In genomic region chr17:49428751-49429415, GRCm38 (mm10) we compare ENCODE assay signal across 7 mouse cellular contexts. TPM values are rescaled to one million over a fixed set of nuclear protein-coding genes. Genes with fewer than 3 reads are reported as not detected.
DNase-seq lines count a peak whose midpoint lies in the region; ATAC-seq and TF ChIP-seq lines count a peak whose summit lies in the region.

No protein-coding gene starts in this region.

- peaks cover 39% of the 10 kb centered on the region for H3K36me3 ChIP-seq in G1E (replicated peaks)
- H3K36me3 ChIP-seq in hindbrain, embryonic 10.5 days = peaks cover 8% of the 10 kb centered on the region
- peaks cover 4% of the 10 kb centered on the region; the same call in 1 of the 2 replicates for H3K36me3 ChIP-seq in liver, embryonic 11.5 days (ENCODE audit: control insufficient read depth, insufficient read depth, low read length)

- TF ChIP-seq CTCF in G1E (IDR thresholded peaks at IDR 0.05; ENCODE audit: low read depth, low read length) = no peak
- TF ChIP-seq CTCF in embryonic fibroblast, embryonic 13.5 days (IDR thresholded peaks at IDR 0.05; ENCODE audit: borderline replicate concordance, insufficient read depth, low read length) = no peak

- peaks cover 61% of the 10 kb centered on the region for H3K4me1 ChIP-seq in G1E (ENCODE audit: insufficient read depth, low read depth, low read length)
- H3K4me1 ChIP-seq in embryonic fibroblast, embryonic 13.5 days (ENCODE audit: control insufficient read depth, insufficient read depth, low read length) = peaks cover 15% of the 10 kb centered on the region
- H3K4me1 ChIP-seq in hindbrain, embryonic 10.5 days (replicated peaks) = peaks cover 24% of the 10 kb centered on the region
- peaks cover 30% of the 10 kb centered on the region for H3K4me1 ChIP-seq in liver, embryonic 11.5 days (replicated peaks; ENCODE audit: control insufficient read depth, insufficient read depth, low read length)

- 74% methylated on average over 13 of the region's 13 CpGs for WGBS in hindbrain, embryonic 10.5 days
- WGBS in liver, embryonic 11.5 days = 31% methylated on average over 13 of the region's 13 CpGs

- H3K9ac ChIP-seq in liver, embryonic 11.5 days (ENCODE audit: low read depth, low read length) = peak overlapping the region; percentile 89

- H3K9me3 ChIP-seq in G1E (replicated peaks) = no peaks in the 10 kb centered on the region
- H3K9me3 ChIP-seq in hindbrain, embryonic 10.5 days = no peaks in the 10 kb centered on the region
- no peaks in the 10 kb centered on the region for H3K9me3 ChIP-seq in liver, embryonic 11.5 days (ENCODE audit: control insufficient read depth, low read length)

- H3K27me3 ChIP-seq in G1E (ENCODE audit: insufficient read depth, low read length) = 0 out of 2 replicates have a peak, but pooled peaks cover 6% of the 10 kb centered on the region
- no peaks in the 10 kb centered on the region for H3K27me3 ChIP-seq in hindbrain, embryonic 10.5 days (ENCODE audit: insufficient read depth, poor library complexity, severe bottlenecking)
- no peaks in the 10 kb centered on the region for H3K27me3 ChIP-seq in liver, embryonic 11.5 days (replicated peaks; ENCODE audit: control insufficient read depth, insufficient read depth, low read length)

- peak overlapping the region; percentile 89 for H3K4me3 ChIP-seq in G1E (ENCODE audit: low read depth, low read length)
- H3K4me3 ChIP-seq in embryonic fibroblast, embryonic 13.5 days (ENCODE audit: insufficient read depth, low read length) = peak overlapping the region; percentile 84
- H3K4me3 ChIP-seq in hindbrain, embryonic 10.5 days = peak overlapping the region; percentile 84
- peak overlapping the region; percentile 70 for H3K4me3 ChIP-seq in liver, embryonic 11.5 days (ENCODE audit: low read depth, low read length)

- TF ChIP-seq POLR2A in embryonic fibroblast, embryonic 13.5 days (IDR thresholded peaks at IDR 0.05; ENCODE audit: low read depth, low read length) = 0 out of 2 replicates have a peak, but pooled peaks have one; percentile 26

- DNase-seq in CD4-positive, CD25-positive, alpha-beta regulatory T cell, adult 2 months (ENCODE audit: low read depth, low spot score) = peak; percentile 20
- peak; percentile 44 for DNase-seq in G1E (ENCODE audit: low spot score)
- no peak for DNase-seq in hindbrain, embryonic 10.5 days (ENCODE audit: low spot score)
- DNase-seq in liver, embryonic 11.5 days (ENCODE audit: low spot score) = peak; percentile 36
- DNase-seq in layer of hippocampus, adult 18-20 months (ENCODE audit: low spot score in 2 of 2) = no peak

- H3K4me2 ChIP-seq in liver, embryonic 11.5 days = peak overlapping the region; percentile 82

- H3K27ac ChIP-seq in embryonic fibroblast, embryonic 13.5 days (ENCODE audit: insufficient read depth, low read length) = no peak overlapping the region
- H3K27ac ChIP-seq in hindbrain, embryonic 10.5 days = peak overlapping the region; percentile 92
- peak overlapping the region; percentile 78 for H3K27ac ChIP-seq in liver, embryonic 11.5 days (ENCODE audit: low read depth, low read length)

- peak; percentile 16; the same call in 1 of the 2 replicates for ATAC-seq in G1E (ENCODE audit: extremely low read depth, insufficient number of reproducible peaks, low FRiP score, poor library complexity, severe bottlenecking)
- peak; percentile 59 for ATAC-seq in liver, embryonic 11.5 days (replicated peaks; ENCODE audit: low FRiP score)
- ATAC-seq in monocyte, adult 5-6 weeks (replicated peaks; ENCODE audit: insufficient number of reproducible peaks, low FRiP score, low TSS enrichment, poor library complexity, severe bottlenecking) = peak; percentile 70

RNA-seq across cellular contexts. Expression of gene Mocs1, which starts 0.7 kb away (rescaled TPM):
- total RNA-seq in G1E (2014; fragmentation: Nextera tagmentation) (55.0 and 85.5 TPM in 2 replicates), G1E (2017) (30.2 and 32.2 TPM in 2 replicates)
- polyA plus RNA-seq in G1E (2012) = 37.0 and 38.8 TPM in 2 replicates
- polyA plus RNA-seq in embryonic fibroblast, embryonic 13.5 days (2011; ENCODE audit: insufficient read length, low read depth, missing spikeins) = 18.5 and 19.5 TPM in 2 replicates
- polyA plus RNA-seq in hindbrain, embryonic 10.5 days (2016; fragmentation: Nextera tagmentation; extraction: Ambion mirVana) = 5.3 and 6.0 TPM in 2 replicates
- 15.8 and 16.2 TPM in 2 replicates for polyA plus RNA-seq in liver, embryonic 11.5 days (2014; fragmentation: Nextera tagmentation; extraction: Ambion mirVana)
- total RNA-seq in monocyte, adult 5-6 weeks (2017) = 15.6 to 19.8 TPM (median 19.3 TPM) in 3 replicates
- total RNA-seq in layer of hippocampus, adult 18-20 months (2021) = 10 to 100 TPM; 14.1 to 15.6 TPM

Comparison
In these comparisons a context has a peak if more than half of its experiments do, and no peak if none do; other contexts are left out.
1. DNase-seq: peak in CD4-positive, CD25-positive, alpha-beta regulatory T cell, adult 2 months (single experiment), G1E (single experiment) and liver, embryonic 11.5 days (single experiment); none in hindbrain, embryonic 10.5 days (single experiment) and layer of hippocampus, adult 18-20 months (0 of 2).
2. ATAC-seq: peak in every context shown above with its lines; median percentile 70 in monocyte, adult 5-6 weeks; 59 in liver, embryonic 11.5 days; 16 in G1E.
3. Peak in every context shown above with its lines, with median percentiles within 50 percentile points of each other: H3K4me3 ChIP-seq.